24 mouse cellular contexts compared by ENCODE assay signal in genomic region chr10:83448582-83448981, GRCm38 (mm10).
DNase-seq lines count a peak whose midpoint lies in the region; ATAC-seq and TF ChIP-seq lines count a peak whose summit lies in the region.
"Had no signal": no experiment of that assay in that cellular context is flagged by ENCODE, and none has a peak within 500 bp of the region (broad histone marks: within the 10 kb centered on the region; RNA-seq: fewer than 3 reads in every experiment).

No protein-coding gene starts in this region.

- TF ChIP-seq CTCF in E14TG2a.4 (conservative IDR thresholded peaks at IDR 0.05; ENCODE audit: low read length) (no peak), MEL (IDR thresholded peaks at IDR 0.05 in 2 of 3, conservative IDR thresholded peaks at IDR 0.05 in 1 of 3; ENCODE audit: control insufficient read depth in 1 of 3, insufficient read depth in 1 of 3, low read depth in 2 of 3, low read length in 3 of 3, poor library complexity in 1 of 3, severe bottlenecking in 1 of 3) (no peak)

- H3K79me2 ChIP-seq in MEL (ENCODE audit: control insufficient read depth, insufficient read depth, low read length, poor library complexity) = no peaks in the 10 kb centered on the region

- TF ChIP-seq RAD21 in MEL (IDR thresholded peaks at IDR 0.05; ENCODE audit: low read depth, low read length) = no peak

- H3K36me3 ChIP-seq in E14TG2a.4 (ENCODE audit: insufficient read depth, low read length) = peaks cover 20% of the 10 kb centered on the region
- no peaks in the 10 kb centered on the region; a peak in 3 of 4 replicates for H3K36me3 ChIP-seq in MEL (ENCODE audit: control insufficient read depth in 1 of 2, insufficient read depth in 2 of 2, low read length in 2 of 2)
- H3K36me3 ChIP-seq: embryonic facial prominence, embryonic 15.5 days had no signal

- no peak overlapping the region for H3K9ac ChIP-seq in MEL (ENCODE audit: control insufficient read depth, low read depth, low read length, poor library complexity, severe bottlenecking)
- H3K9ac ChIP-seq: embryonic facial prominence, embryonic 13.5 days; embryonic facial prominence, embryonic 15.5 days; forebrain, embryonic 12.5 days had no signal

- no peak for TF ChIP-seq POLR2A in MEL (IDR thresholded peaks at IDR 0.05; ENCODE audit: control insufficient read depth in 1 of 2, insufficient read depth in 1 of 2, low read depth in 1 of 2, low read length in 2 of 2, poor library complexity in 1 of 2)

- H3K4me1 ChIP-seq in E14TG2a.4 (replicated peaks; ENCODE audit: low read depth, low read length) = no peaks in the 10 kb centered on the region
- no peaks in the 10 kb centered on the region for H3K4me1 ChIP-seq in MEL (ENCODE audit: control insufficient read depth in 1 of 2, insufficient read depth in 2 of 2, low read length in 2 of 2)
- H3K4me1 ChIP-seq: embryonic facial prominence, embryonic 13.5 days; embryonic facial prominence, embryonic 15.5 days; forebrain, embryonic 10.5 days; forebrain, embryonic 12.5 days had no signal

- TF ChIP-seq EP300 in MEL (IDR thresholded peaks at IDR 0.05; ENCODE audit: low read depth in 1 of 2, low read length in 2 of 2) = no peak

- DNase-seq in MEL (ENCODE audit: low read depth, low spot score) = peak; percentile 18
- DNase-seq in embryo, embryonic 10 days (ENCODE audit: low spot score) = no peak
- no peak for DNase-seq in cerebellum, postnatal 14 days
- DNase-seq: adrenal gland, adult 2 months; adrenal gland, postnatal 10 days; adrenal gland, postnatal 25 days; cerebellum, adult 11 months; cerebellum, adult 18-20 months; cerebellum, adult 8-10 months; cerebellum, adult 9-11 months; cerebellum, postnatal 25 days; embryo, embryonic 11 days had no signal

- ATAC-seq in granulocyte monocyte progenitor cell, adult 5-6 weeks (replicated peaks; ENCODE audit: poor library complexity, severe bottlenecking) = peak; percentile 72
- ATAC-seq in megakaryocyte progenitor cell, adult 5-6 weeks (replicated peaks; ENCODE audit: poor library complexity) = peak; percentile 57
- no peak for ATAC-seq in activated CD4-positive, CD25-positive, alpha-beta regulatory T cell, adult 4 months
- ATAC-seq: forebrain, embryonic 14.5 days; forebrain, embryonic 16.5 days; Patski had no signal

- H3K27ac ChIP-seq in MEL (ENCODE audit: control insufficient read depth, low read depth, low read length) = no peak overlapping the region
- H3K27ac ChIP-seq: embryonic facial prominence, embryonic 13.5 days; embryonic facial prominence, embryonic 15.5 days; forebrain, embryonic 10.5 days; forebrain, embryonic 12.5 days had no signal

- H3K9me3 ChIP-seq in E14TG2a.4 (ENCODE audit: low read length) = peaks cover 99% of the 10 kb centered on the region
- no peaks in the 10 kb centered on the region for H3K9me3 ChIP-seq in MEL (replicated peaks; ENCODE audit: insufficient read depth, low read length)

- H3K4me3 ChIP-seq in E14TG2a.4 (replicated peaks; ENCODE audit: low read length) = 0 out of 2 replicates have a peak overlapping the region, but pooled peaks have one; percentile 13
- H3K4me3 ChIP-seq in MEL (ENCODE audit: control insufficient read depth in 1 of 2, insufficient read depth in 1 of 2, low read depth in 2 of 2, low read length in 2 of 2) = no peak overlapping the region
- H3K4me3 ChIP-seq: embryonic facial prominence, embryonic 13.5 days; embryonic facial prominence, embryonic 15.5 days; erythroblast, embryonic 14.5 days; forebrain, embryonic 10.5 days; forebrain, embryonic 12.5 days had no signal

- no peaks in the 10 kb centered on the region for H3K27me3 ChIP-seq in E14TG2a.4 (ENCODE audit: insufficient read depth, low read length)
- no peaks in the 10 kb centered on the region for H3K27me3 ChIP-seq in MEL (ENCODE audit: control insufficient read depth in 1 of 2, insufficient read depth in 2 of 2, low read length in 2 of 2)
- H3K27me3 ChIP-seq: embryonic facial prominence, embryonic 13.5 days; embryonic facial prominence, embryonic 15.5 days; forebrain, embryonic 12.5 days; Patski had no signal

TF ChIP-seq in MEL, 35 proteins besides CTCF, POLR2A, EP300 and RAD21:
- TF ChIP-seq ZMIZ1 (IDR thresholded peaks at IDR 0.05; ENCODE audit: low read depth, low read length) (no peak), SIN3A (IDR thresholded peaks at IDR 0.05; ENCODE audit: low read length) (no peak), CHD2 (IDR thresholded peaks at IDR 0.05; ENCODE audit: low read length) (no peak), CHD1 (IDR thresholded peaks at IDR 0.05; ENCODE audit: low read depth, low read length) (no peak), TCF12 (IDR thresholded peaks at IDR 0.05; ENCODE audit: low read depth, low read length) (no peak), ZKSCAN1 (IDR thresholded peaks at IDR 0.05; ENCODE audit: low read depth, low read length) (no peak), USF2 (IDR thresholded peaks at IDR 0.05; ENCODE audit: borderline replicate concordance in 1 of 2, insufficient read depth in 1 of 2, low read depth in 1 of 2, low read length in 2 of 2) (no peak), BHLHE40 (IDR thresholded peaks at IDR 0.05; ENCODE audit: borderline replicate concordance, low read depth, low read length) (no peak)
